Mouse (Mus musculus): Measurements from ENCODE around the gene Aspa.

Aspa gene

DNA sequence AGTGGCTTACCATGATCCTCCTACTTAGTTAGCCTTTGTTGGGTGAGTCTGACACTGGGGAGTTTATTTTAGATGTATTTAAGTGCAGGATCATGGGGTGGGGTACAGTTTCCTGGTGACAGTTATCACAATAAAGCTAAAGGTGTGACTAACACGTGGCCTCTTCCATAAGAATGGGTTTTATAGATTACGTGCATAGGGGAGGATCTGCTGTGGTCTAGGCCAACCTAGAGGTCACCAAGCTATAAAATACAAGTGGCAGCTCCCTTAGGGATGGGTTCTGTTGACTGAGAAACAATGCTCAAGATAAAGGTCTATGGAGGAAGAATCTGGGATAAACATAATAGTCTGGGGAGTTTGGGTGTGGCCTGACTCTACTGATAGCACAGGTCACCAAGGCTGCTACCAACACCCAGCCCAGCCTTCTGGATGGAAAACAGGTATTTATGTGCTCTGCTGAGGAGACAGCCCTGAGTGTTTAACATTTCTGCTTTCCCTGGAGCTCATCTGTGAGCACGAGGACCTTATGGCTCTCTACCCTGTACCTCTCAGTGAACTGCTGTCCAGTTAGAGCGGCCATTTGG lies 71.9 kb downstream of the Aspa start:
- DNase-seq (ENCODE audit: low spot score in 2 of 2) = no peak
